Mouse (Mus musculus): ENCODE data around the gene Lag3.

DNA sequence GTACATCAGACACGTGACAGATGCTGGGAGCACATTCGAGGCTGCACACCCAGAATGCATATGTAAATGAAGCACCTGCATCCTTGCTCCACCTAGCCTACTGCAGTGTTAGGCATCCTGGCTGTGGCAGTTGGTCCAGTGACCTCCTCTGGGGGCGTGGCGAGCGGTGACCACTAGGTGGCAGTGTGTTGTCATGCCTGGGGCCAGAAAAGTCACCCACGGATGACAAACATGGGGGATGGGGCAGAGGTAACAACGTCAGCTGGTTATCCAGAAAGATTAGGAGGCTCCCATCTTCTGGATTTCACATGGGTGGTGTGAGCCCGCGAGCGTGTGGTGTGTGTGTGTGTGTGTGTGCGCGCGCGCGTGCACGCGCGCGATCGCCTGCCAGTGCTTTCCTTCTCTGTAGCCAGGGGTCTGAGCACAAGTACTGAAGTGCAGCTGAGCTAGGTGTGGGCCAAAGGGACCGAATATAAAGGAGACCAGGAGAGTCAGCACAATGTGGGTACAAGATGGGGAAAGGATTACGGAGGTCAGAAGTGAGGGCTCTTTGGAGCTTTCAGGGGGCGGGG is 7.8 kb downstream of the Lag3 start:
- peak; percentile 96 for TF ChIP-seq CTCF (IDR thresholded peaks at IDR 0.05; ENCODE audit: borderline replicate concordance, insufficient read depth, low read depth, low read length)
- peak; percentile 54; the same call in 1 of the 2 replicates for TF ChIP-seq POLR2A (IDR thresholded peaks at IDR 0.05; ENCODE audit: borderline replicate concordance, insufficient read depth, low read length)

Measured in cerebellum, adult 2 months (tissue).